Mouse (Mus musculus) MEL (cell line): ENCODE results near the gene Maea.

Experiments used
- CTCF ChIP-seq, 3 experiments: IDR thresholded peaks in 2 of 3; conservative IDR thresholded peaks in 1 of 3; 2 replicates each; pipeline ENCODE4 v1.5.1; 2011 to 2012; ENCODE audit warnings: low read length in 3 of 3, low read depth in 2 of 3, mild to moderate bottlenecking in 2 of 3, improper control_type of control experiment in 1 of 3, inconsistent platforms in 1 of 3, mixed read lengths in 1 of 3, moderate library complexity in 1 of 3; ENCODE audit not compliant: control insufficient read depth in 1 of 3, insufficient read depth in 1 of 3, poor library complexity in 1 of 3, severe bottlenecking in 1 of 3
- MAFK ChIP-seq: IDR thresholded peaks from 2 replicates; pipeline ENCODE4 v1.6.1; 2011; ENCODE audit warnings: low read depth, mild to moderate bottlenecking, low read length, improper control_type of control experiment, borderline replicate concordance
- TAL1 ChIP-seq: IDR thresholded peaks from 2 replicates; pipeline ENCODE4 v1.6.1; 2012; ENCODE audit warnings: mild to moderate bottlenecking, inconsistent platforms, low read length, moderate library complexity, mixed read lengths
- ZC3H11A ChIP-seq: IDR thresholded peaks from 2 replicates; pipeline ENCODE4 v1.6.1; 2012; ENCODE audit warnings: low read depth, mild to moderate bottlenecking, inconsistent platforms, low read length, improper control_type of control experiment

GRCm38 (mm10) chr5:33335977-33336360 is 660 bp downstream of the Maea start:
- TF ChIP-seq TAL1: no peak
- TF ChIP-seq ZC3H11A: no peak
- TF ChIP-seq CTCF (IDR thresholded peaks at IDR 0.05 in 2 of 3, conservative IDR thresholded peaks at IDR 0.05 in 1 of 3; ENCODE audit: control insufficient read depth in 1 of 3, insufficient read depth in 1 of 3, low read depth in 2 of 3, low read length in 3 of 3, poor library complexity in 1 of 3, severe bottlenecking in 1 of 3): no peak
- no peak for TF ChIP-seq MAFK
